ENCODE assay signal across 19 mouse cellular contexts in the genomic region with DNA sequence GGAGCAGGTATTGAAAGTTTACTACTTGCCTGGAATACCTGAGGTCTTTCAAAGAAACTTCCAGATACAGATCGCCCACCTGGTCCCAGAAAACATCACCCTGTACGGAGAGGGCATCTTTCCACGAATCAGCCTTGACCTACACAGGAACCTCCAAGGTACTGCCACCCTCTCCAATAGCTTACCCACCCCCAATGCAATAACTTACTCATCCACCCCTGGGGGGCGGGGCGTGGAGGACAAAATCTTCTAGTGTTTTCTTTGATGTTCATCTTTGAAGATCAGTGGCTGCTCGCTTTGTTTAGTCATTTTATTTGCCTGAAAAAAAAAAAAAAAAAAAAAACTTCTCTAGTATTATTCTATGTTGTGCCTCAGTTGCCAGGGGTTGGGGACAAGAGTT.
DNase-seq lines count a peak whose midpoint lies in the region; ATAC-seq and TF ChIP-seq lines count a peak whose summit lies in the region.
"Had no signal": no experiment of that assay in that cellular context is flagged by ENCODE, and none has a peak within 500 bp of the region (broad histone marks: within the 10 kb centered on the region; RNA-seq: fewer than 3 reads in every experiment).

No protein-coding gene starts in this region.

- H3K27ac ChIP-seq in liver, embryonic 11.5 days (ENCODE audit: low read depth, low read length) = no peak overlapping the region
- H3K27ac ChIP-seq in liver, postnatal 0 days (ENCODE audit: low read depth) = no peak overlapping the region
- no peak overlapping the region for H3K27ac ChIP-seq in intestine, embryonic 15.5 days
- H3K27ac ChIP-seq: embryonic facial prominence, embryonic 12.5 days; forebrain, embryonic 15.5 days; heart, adult 2 months; hindbrain, embryonic 15.5 days had no signal

- 65% methylated on average over 6 of the region's 6 CpGs for WGBS in liver, embryonic 11.5 days
- WGBS in liver, postnatal 0 days (ENCODE audit: insufficient replicate concordance) = 59% methylated on average over 6 of the region's 6 CpGs
- WGBS in intestine, embryonic 15.5 days = 73% methylated on average over 6 of the region's 6 CpGs

- H3K4me2 ChIP-seq in liver, embryonic 11.5 days = no peak overlapping the region; the same call in 1 of the 2 replicates
- H3K4me2 ChIP-seq in liver, postnatal 0 days (ENCODE audit: low read depth, low read length) = no peak overlapping the region
- H3K4me2 ChIP-seq in intestine, embryonic 15.5 days (replicated peaks) = no peak overlapping the region
- H3K4me2 ChIP-seq: embryonic facial prominence, embryonic 12.5 days; forebrain, embryonic 15.5 days; heart, embryonic 12.5 days; hindbrain, embryonic 15.5 days had no signal

- TF ChIP-seq EP300 in liver, postnatal 0 days (IDR thresholded peaks at IDR 0.05; ENCODE audit: low read depth) = no peak

- TF ChIP-seq CTCF in liver, postnatal 0 days (IDR thresholded peaks at IDR 0.05; ENCODE audit: low read depth) = no peak

- H3K9me3 ChIP-seq in liver, embryonic 11.5 days (ENCODE audit: control insufficient read depth, low read length) = no peaks in the 10 kb centered on the region
- no peaks in the 10 kb centered on the region; the same call in 1 of the 2 replicates for H3K9me3 ChIP-seq in liver, postnatal 0 days (ENCODE audit: low read length)
- no peaks in the 10 kb centered on the region for H3K9me3 ChIP-seq in intestine, embryonic 15.5 days
- H3K9me3 ChIP-seq: embryonic facial prominence, embryonic 12.5 days; forebrain, embryonic 15.5 days; heart, embryonic 12.5 days; hindbrain, embryonic 15.5 days had no signal

- no peaks in the 10 kb centered on the region for H3K36me3 ChIP-seq in liver, embryonic 11.5 days (ENCODE audit: control insufficient read depth, insufficient read depth, low read length)
- H3K36me3 ChIP-seq in liver, postnatal 0 days (replicated peaks; ENCODE audit: insufficient read depth, low read length) = no peaks in the 10 kb centered on the region
- H3K36me3 ChIP-seq in intestine, embryonic 15.5 days = no peaks in the 10 kb centered on the region
- H3K36me3 ChIP-seq: embryonic facial prominence, embryonic 12.5 days; forebrain, embryonic 15.5 days; heart, embryonic 12.5 days; hindbrain, embryonic 15.5 days had no signal

- intact Hi-C loops in left cerebral cortex, postnatal 36 days (cut with DNase I) = no loop called here

- H3K4me3 ChIP-seq in liver, embryonic 11.5 days (ENCODE audit: low read depth, low read length) = no peak overlapping the region
- no peak overlapping the region for H3K4me3 ChIP-seq in liver, postnatal 0 days (ENCODE audit: low read depth, low read length)
- H3K4me3 ChIP-seq in intestine, embryonic 15.5 days (replicated peaks) = no peak overlapping the region
- H3K4me3 ChIP-seq: embryonic facial prominence, embryonic 12.5 days; forebrain, embryonic 15.5 days; heart, adult 2 months; heart, embryonic 12.5 days; hindbrain, embryonic 15.5 days had no signal

- H3K4me1 ChIP-seq in liver, embryonic 11.5 days (replicated peaks; ENCODE audit: control insufficient read depth, insufficient read depth, low read length) = 0 out of 2 replicates have a peak, but pooled peaks cover 2% of the 10 kb centered on the region
- H3K4me1 ChIP-seq in liver, postnatal 0 days (ENCODE audit: insufficient read depth) = no peaks in the 10 kb centered on the region
- H3K4me1 ChIP-seq in intestine, embryonic 15.5 days (replicated peaks) = 0 out of 2 replicates have a peak, but pooled peaks cover 3% of the 10 kb centered on the region
- H3K4me1 ChIP-seq: embryonic facial prominence, embryonic 12.5 days; forebrain, embryonic 15.5 days; heart, embryonic 12.5 days; hindbrain, embryonic 15.5 days had no signal

- 0 out of 2 replicates have a peak, but pooled peaks have one; percentile 40 for ATAC-seq in liver, embryonic 11.5 days (replicated peaks; ENCODE audit: low FRiP score)
- no peak for ATAC-seq in liver, postnatal 0 days
- peak; percentile 41 for ATAC-seq in intestine, embryonic 15.5 days
- ATAC-seq: CD4-positive, CD25-positive, alpha-beta regulatory T cell, adult 4 months; forebrain, embryonic 15.5 days had no signal

- DNase-seq in adrenal gland, adult (ENCODE audit: inconsistent age in 2 of 2, low spot score in 1 of 2) = peak; percentile 46 to 69
- DNase-seq in adrenal gland, postnatal 4 days (ENCODE audit: low spot score in 2 of 2) = no peak
- DNase-seq in liver, embryonic 11.5 days (ENCODE audit: low spot score) = no peak
- no peak for DNase-seq in liver, postnatal 0 days
- peak; percentile 16 for DNase-seq in adrenal gland, postnatal 10 days
- no peak for DNase-seq in left cerebral cortex, postnatal 36 days (ENCODE audit: low spot score in 2 of 2)
- no peak for DNase-seq in ovary, postnatal 10 days (ENCODE audit: low spot score)
- DNase-seq: cerebellum, adult 11-12 months; cerebellum, adult 9-10 months; cerebellum, postnatal 25 days; gastrocnemius, postnatal 10 days; heart, adult 2 months; heart, postnatal 36 days had no signal

- peaks cover 3% of the 10 kb centered on the region; the same call in 1 of the 2 replicates for H3K27me3 ChIP-seq in liver, embryonic 11.5 days (replicated peaks; ENCODE audit: control insufficient read depth, insufficient read depth, low read length)
- H3K27me3 ChIP-seq in liver, postnatal 0 days (ENCODE audit: insufficient read depth, low read length) = no peaks in the 10 kb centered on the region
- 0 out of 2 replicates have a peak, but pooled peaks cover under 1% of the 10 kb centered on the region for H3K27me3 ChIP-seq in intestine, embryonic 15.5 days (replicated peaks)
- H3K27me3 ChIP-seq: forebrain, embryonic 15.5 days had no signal

- no peak overlapping the region for H3K9ac ChIP-seq in liver, embryonic 11.5 days (ENCODE audit: low read depth, low read length)
- H3K9ac ChIP-seq in liver, postnatal 0 days (replicated peaks) = no peak overlapping the region
- no peak overlapping the region for H3K9ac ChIP-seq in intestine, embryonic 15.5 days
- H3K9ac ChIP-seq: embryonic facial prominence, embryonic 12.5 days; forebrain, embryonic 15.5 days; heart, embryonic 12.5 days; hindbrain, embryonic 15.5 days had no signal

Comparison
In these comparisons a context has a peak if more than half of its experiments do, and no peak if none do; other contexts are left out.
1. DNase-seq: peak in adrenal gland, adult (2 of 2) and adrenal gland, postnatal 10 days (single experiment); none in adrenal gland, postnatal 4 days (0 of 2), liver, embryonic 11.5 days (single experiment), liver, postnatal 0 days (single experiment), left cerebral cortex, postnatal 36 days (0 of 2) and ovary, postnatal 10 days (single experiment).